Mouse (Mus musculus) heart, embryonic 16.5 days (tissue): Measurements from ENCODE around the gene Ncdn. TPM values are rescaled to one million over a fixed set of nuclear protein-coding genes. Genes with fewer than 3 reads are reported as not detected.

Experiments
- ATAC-seq: fragments of 200-750 bp; cut with Nextera tagmentation; replicated peaks from 2 replicates; pipeline ENCODE4 v1.8.0; 2017; ENCODE audit warnings: moderate number of reproducible peaks; ENCODE audit not compliant: insufficient read depth, low FRiP score; ENCODE audit errors: extremely low read depth
- H3K27ac ChIP-seq: fragments of 300-500 bp; sonication (generic); 2 replicates; pipeline ENCODE4 v1.5.1; 2014; ENCODE audit warnings: mild to moderate bottlenecking, low read length, control low read depth, moderate library complexity
- H3K27me3 ChIP-seq: fragments of 300-500 bp; sonication (generic); 2 replicates; pipeline ENCODE4 v1.6.1; 2014; ENCODE audit warnings: low read length, mixed read lengths; ENCODE audit not compliant: control insufficient read depth, insufficient read depth
- H3K36me3 ChIP-seq: fragments of 300-500 bp; sonication (generic); 2 replicates; pipeline ENCODE4 v1.6.1; 2014; ENCODE audit not compliant: control insufficient read depth, insufficient read depth
- H3K4me1 ChIP-seq: fragments of 300-500 bp; sonication (generic); 2 replicates; pipeline ENCODE4 v1.6.1; 2014; ENCODE audit warnings: low read length, mixed read lengths; ENCODE audit not compliant: control insufficient read depth, insufficient read depth
- H3K4me2 ChIP-seq: fragments of 300-500 bp; sonication (generic); 2 replicates; pipeline ENCODE4 v1.6.1; 2014; ENCODE audit warnings: low read depth, mild to moderate bottlenecking, control low read depth, low read length
- H3K4me3 ChIP-seq: fragments of 300-500 bp; sonication (generic); 2 replicates; pipeline ENCODE4 v1.5.1; 2014; ENCODE audit warnings: mild to moderate bottlenecking, control low read depth, low read length
- H3K9ac ChIP-seq: fragments of 300-500 bp; sonication (generic); 2 replicates; pipeline ENCODE4 v1.6.1; 2014; ENCODE audit warnings: low read length, control low read depth
- H3K9me3 ChIP-seq: fragments of 300-500 bp; sonication (generic); replicated peaks from 2 replicates; pipeline ENCODE4 v1.6.1; 2016; ENCODE audit warnings: low read length; ENCODE audit not compliant: control insufficient read depth
- WGBS: fragments of 180-500 bp; shearing (Covaris S2); extraction: QIAGEN DNeasy Blood & Tissue Kit; methylation state at CpG from one replicate; pipeline ENCODE4 v1.1.7; 2014; 5-methylcytosine and 5-hydroxymethylcytosine counted together
- polyA plus RNA-seq: library from polyadenylated mRNA; unstranded; fragments of >200 nt; fragmentation: Nextera tagmentation; extraction: Ambion mirVana; gene quantifications from 2 replicates; pipeline ENCODE4 v1.2.1, GENCODE M21; 2015

Ncdn gene
- polyA plus RNA-seq, 1 experiment from 2014 or later: 22.4 TPM

GRCm38 (mm10) chr4:126775182-126775581, 21.9 kb upstream of the Ncdn start:
- WGBS: 67% methylated on average over 1 of the region's 1 CpGs
- H3K27ac ChIP-seq: no peak overlapping the region
- no peak overlapping the region for H3K4me3 ChIP-seq
- no peak overlapping the region for H3K4me2 ChIP-seq
- H3K4me1 ChIP-seq: peaks cover 9% of the 10 kb centered on the region
- H3K9ac ChIP-seq: no peak overlapping the region
- peaks cover 2% of the 10 kb centered on the region; the same call in 1 of the 2 replicates for H3K36me3 ChIP-seq
- H3K9me3 ChIP-seq: no peaks in the 10 kb centered on the region
- ATAC-seq: no peak
- no peaks in the 10 kb centered on the region for H3K27me3 ChIP-seq

- Histone ChIP-seq H3K4me2 (no peak overlapping the region), H3K4me1 (peaks cover 3% of the 10 kb centered on the region), H3K9me3 (no peaks in the 10 kb centered on the region), H3K9ac (no peak overlapping the region), H3K27ac (no peak overlapping the region), H3K4me3 (no peak overlapping the region), H3K36me3 (peaks cover 2% of the 10 kb centered on the region; the same call in 1 of the 2 replicates), H3K27me3 (no peaks in the 10 kb centered on the region)
- 87% methylated on average over 6 of the region's 6 CpGs for WGBS
- ATAC-seq: no peak
Measured at GRCm38 (mm10) chr4:126773871-126774270, 20.6 kb upstream of the Ncdn start.

DNA sequence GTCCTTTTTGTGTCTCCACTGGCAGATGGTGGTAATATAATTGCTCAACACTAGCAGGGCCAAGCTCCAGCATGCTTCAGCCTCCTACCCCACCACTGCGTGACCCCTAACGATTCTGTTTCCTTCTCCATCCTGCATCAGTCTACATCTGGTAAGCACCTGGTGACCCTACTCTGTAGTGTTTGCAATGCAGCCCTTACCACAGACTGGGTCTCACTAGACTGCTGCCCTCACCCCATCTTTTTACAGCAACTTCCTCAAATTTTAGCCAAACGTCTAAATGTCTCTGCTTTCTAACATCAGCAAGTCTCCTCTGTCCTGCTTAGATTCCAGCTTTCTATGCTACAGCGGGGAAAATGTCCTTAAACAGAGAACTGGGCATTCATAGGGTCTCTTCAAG, 17.6 kb upstream of the Ncdn start:
- Histone ChIP-seq H3K9me3 (no peaks in the 10 kb centered on the region), H3K9ac (no peak overlapping the region), H3K4me2 (no peak overlapping the region), H3K36me3 (peaks cover 2% of the 10 kb centered on the region; the same call in 1 of the 2 replicates), H3K27me3 (no peaks in the 10 kb centered on the region), H3K4me1 (no peaks in the 10 kb centered on the region), H3K4me3 (no peak overlapping the region), H3K27ac (no peak overlapping the region)
- 82% methylated on average over 4 of the region's 4 CpGs for WGBS
- no peak for ATAC-seq

GRCm38 (mm10) chr4:126769800-126770563, 16.7 kb upstream of the Ncdn start:
- 75% methylated on average over 9 of the region's 9 CpGs for whole genome bisulfite sequencing
- no peak for ATAC-seq

GRCm38 (mm10) chr4:126763483-126763882, 10.2 kb upstream of the Ncdn start:
- H3K4me2 ChIP-seq: no peak overlapping the region
- H3K9me3 ChIP-seq: no peaks in the 10 kb centered on the region
- no peak for ATAC-seq
- no peak overlapping the region for H3K9ac ChIP-seq
- H3K27me3 ChIP-seq: no peaks in the 10 kb centered on the region
- 68% methylated on average over 2 of the region's 2 CpGs for WGBS
- peaks cover 10% of the 10 kb centered on the region for H3K36me3 ChIP-seq
- no peaks in the 10 kb centered on the region for H3K4me1 ChIP-seq
- H3K4me3 ChIP-seq: no peak overlapping the region
- no peak overlapping the region for H3K27ac ChIP-seq

More at GRCm38 (mm10) chr4:126769800-126770563, 16.7 kb upstream of the Ncdn start:
- Histone ChIP-seq H3K36me3 (peaks cover 2% of the 10 kb centered on the region; the same call in 1 of the 2 replicates), H3K27ac (no peak overlapping the region), H3K4me2 (no peak overlapping the region), H3K4me3 (no peak overlapping the region), H3K9me3 (no peaks in the 10 kb centered on the region), H3K9ac (no peak overlapping the region), H3K27me3 (no peaks in the 10 kb centered on the region), H3K4me1 (no peaks in the 10 kb centered on the region)

GRCm38 (mm10) chr4:126762586-126763359, 9.5 kb upstream of the Ncdn start:
- Histone ChIP-seq H3K4me1 (no peaks in the 10 kb centered on the region), H3K9me3 (no peaks in the 10 kb centered on the region), H3K9ac (no peak overlapping the region), H3K36me3 (peaks cover 13% of the 10 kb centered on the region), H3K27me3 (no peaks in the 10 kb centered on the region), H3K4me2 (no peak overlapping the region), H3K27ac (no peak overlapping the region), H3K4me3 (no peak overlapping the region)
- no peak for ATAC-seq
- WGBS: 72% methylated on average over 11 of the region's 11 CpGs

DNA sequence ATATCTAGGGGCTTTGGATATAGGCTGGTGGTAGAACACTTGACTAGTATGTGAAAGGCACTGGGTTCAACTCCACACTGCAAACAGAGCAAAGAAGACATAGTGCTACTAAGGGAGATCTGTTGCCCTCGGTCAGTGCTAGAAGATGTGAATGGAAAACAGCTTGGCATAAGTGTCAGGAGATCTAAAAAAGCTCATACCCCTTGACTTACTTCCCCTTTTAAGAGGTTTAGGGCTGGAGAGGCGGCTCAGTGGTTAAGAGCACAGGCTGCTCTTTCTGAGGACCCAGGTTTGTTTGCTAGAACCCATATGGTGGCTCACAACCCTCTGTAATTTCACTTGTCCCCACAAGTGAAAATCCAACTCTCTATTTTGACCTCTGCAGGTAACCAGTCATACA, 6.2 kb upstream of the Ncdn start:
- Histone ChIP-seq H3K27ac (no peak overlapping the region), H3K36me3 (peaks cover 15% of the 10 kb centered on the region), H3K9ac (no peak overlapping the region), H3K4me1 (peaks cover 6% of the 10 kb centered on the region), H3K4me2 (no peak overlapping the region), H3K9me3 (no peaks in the 10 kb centered on the region), H3K4me3 (no peak overlapping the region), H3K27me3 (no peaks in the 10 kb centered on the region)
- no peak for ATAC-seq
- 83% methylated on average over 2 of the region's 2 CpGs for WGBS

GRCm38 (mm10) chr4:126758299-126758698, 5.1 kb upstream of the Ncdn start:
- H3K27me3 ChIP-seq: no peaks in the 10 kb centered on the region
- peaks cover 15% of the 10 kb centered on the region for H3K36me3 ChIP-seq
- H3K27ac ChIP-seq: no peak overlapping the region
- H3K9ac ChIP-seq: no peak overlapping the region
- no peak overlapping the region for H3K4me3 ChIP-seq
- H3K4me2 ChIP-seq: no peak overlapping the region
- no peaks in the 10 kb centered on the region for H3K9me3 ChIP-seq
- H3K4me1 ChIP-seq: peaks cover 9% of the 10 kb centered on the region
- 74% methylated on average over 5 of the region's 5 CpGs for whole genome bisulfite sequencing
- no peak for ATAC-seq

GRCm38 (mm10) chr4:126756766-126757165, 3.5 kb upstream of the Ncdn start:
- Histone ChIP-seq H3K4me2 (no peak overlapping the region), H3K4me3 (no peak overlapping the region), H3K36me3 (peaks cover 15% of the 10 kb centered on the region), H3K4me1 (peaks cover 17% of the 10 kb centered on the region), H3K27me3 (no peaks in the 10 kb centered on the region), H3K9ac (no peak overlapping the region), H3K27ac (no peak overlapping the region), H3K9me3 (no peaks in the 10 kb centered on the region)
- ATAC-seq: no peak
- 37% methylated on average over 4 of the region's 4 CpGs for WGBS
